Mouse (Mus musculus) kidney, embryonic 16.5 days (tissue): Measurements from ENCODE around the gene 9130213A22Rik. TPM values are rescaled to one million over a fixed set of nuclear protein-coding genes. Genes with fewer than 3 reads are reported as not detected.

ENCODE experiments used
- ATAC-seq: fragments of 200-750 bp; cut with Nextera tagmentation; 2 replicates; pipeline ENCODE4 v1.8.0; 2017; ENCODE audit warnings: moderate TSS enrichment; ENCODE audit not compliant: low FRiP score, low TSS enrichment
- H3K27ac ChIP-seq: fragments of 300-500 bp; sonication (generic); 2 replicates; pipeline ENCODE4 v1.5.1; 2014; ENCODE audit warnings: low read length
- H3K27me3 ChIP-seq: fragments of 300-500 bp; sonication (generic); 2 replicates; pipeline ENCODE4 v1.6.1; 2014; ENCODE audit warnings: low read length, control low read depth, mixed read lengths; ENCODE audit not compliant: insufficient read depth
- H3K36me3 ChIP-seq: fragments of 300-500 bp; sonication (generic); 2 replicates; pipeline ENCODE4 v1.6.1; 2014; ENCODE audit warnings: low read length, control low read depth, mixed read lengths; ENCODE audit not compliant: insufficient read depth
- H3K4me1 ChIP-seq: fragments of 300-500 bp; sonication (generic); 2 replicates; pipeline ENCODE4 v1.6.1; 2014; ENCODE audit warnings: low read length, control low read depth, mixed read lengths; ENCODE audit not compliant: insufficient read depth
- H3K4me2 ChIP-seq: fragments of 300-500 bp; sonication (generic); replicated peaks from 2 replicates; pipeline ENCODE4 v1.6.1; 2014; ENCODE audit warnings: low read depth, low read length
- H3K4me3 ChIP-seq: fragments of 300-500 bp; sonication (generic); 2 replicates; pipeline ENCODE4 v1.5.1; 2014; ENCODE audit warnings: mild to moderate bottlenecking, low read length
- H3K9ac ChIP-seq: fragments of 300-500 bp; sonication (generic); replicated peaks from 2 replicates; pipeline ENCODE4 v1.6.1; 2014; ENCODE audit warnings: low read length
- H3K9me3 ChIP-seq: fragments of 300-500 bp; sonication (generic); 2 replicates; pipeline ENCODE4 v1.6.1; 2016; ENCODE audit warnings: low read length, control low read depth
- whole genome bisulfite sequencing: fragments of 180-500 bp; shearing (Covaris S2); extraction: QIAGEN DNeasy Blood & Tissue Kit; methylation state at CpG from one replicate; pipeline ENCODE4 v1.1.7; 2014; 5-methylcytosine and 5-hydroxymethylcytosine counted together
- polyA plus RNA-seq: library from polyadenylated mRNA; unstranded; fragments of >200 nt; fragmentation: Nextera tagmentation; extraction: Ambion mirVana; gene quantifications from 2 replicates; pipeline ENCODE4 v1.2.1, GENCODE M21; 2015

The 9130213A22Rik gene
- polyA plus RNA-seq, 1 experiment from 2014 or later: 0.42 TPM

GRCm38 (mm10) chr11:69125041-69125851, 2.9 kb upstream of the 9130213A22Rik start:
- WGBS: under 1% methylated on average over 24 of the region's 24 CpGs
- peak overlapping the region; percentile 67; the same call in 1 of the 2 replicates for H3K27ac ChIP-seq
- no peaks in the 10 kb centered on the region for H3K27me3 ChIP-seq
- H3K4me1 ChIP-seq: peaks cover 13% of the 10 kb centered on the region
- peak overlapping the region; percentile 77 for H3K4me2 ChIP-seq
- H3K9ac ChIP-seq: peak overlapping the region; percentile 63
- ATAC-seq: peak; percentile 44
- H3K9me3 ChIP-seq: no peaks in the 10 kb centered on the region
- peak overlapping the region; percentile 61 for H3K4me3 ChIP-seq
- no peaks in the 10 kb centered on the region for H3K36me3 ChIP-seq

- 0% methylated on average over 3 of the region's 3 CpGs for WGBS
- H3K27ac ChIP-seq: no peak overlapping the region
Observed at GRCm38 (mm10) chr11:69124498-69124847, 2.1 kb upstream of the 9130213A22Rik start.

GRCm38 (mm10) chr11:69123693-69124497, 1.5 kb upstream of the 9130213A22Rik start:
- H3K9me3 ChIP-seq: no peaks in the 10 kb centered on the region
- peak overlapping the region; percentile 88 for H3K4me2 ChIP-seq
- no peaks in the 10 kb centered on the region for H3K36me3 ChIP-seq
- peak overlapping the region; percentile 58 for H3K4me3 ChIP-seq
- WGBS: under 1% methylated on average over 31 of the region's 31 CpGs
- ATAC-seq: peak; percentile 65
- peaks cover 27% of the 10 kb centered on the region for H3K4me1 ChIP-seq
- H3K27me3 ChIP-seq: no peaks in the 10 kb centered on the region
- peak overlapping the region; percentile 67 for H3K27ac ChIP-seq
- H3K9ac ChIP-seq: peak overlapping the region; percentile 66

More at GRCm38 (mm10) chr11:69124498-69124847, 2.1 kb upstream of the 9130213A22Rik start:
- Histone ChIP-seq H3K9me3 (no peaks in the 10 kb centered on the region), H3K9ac (no peak overlapping the region), H3K4me2 (peak overlapping the region; percentile 88), H3K4me1 (peaks cover 21% of the 10 kb centered on the region), H3K27me3 (no peaks in the 10 kb centered on the region), H3K4me3 (peak overlapping the region; percentile 58; the same call in 1 of the 2 replicates), H3K36me3 (no peaks in the 10 kb centered on the region)
- ATAC-seq: peak; percentile 37; the same call in 1 of the 2 replicates

GRCm38 (mm10) chr11:69123056-69123692, 785 bp upstream of the 9130213A22Rik start:
- peak overlapping the region; percentile 58 for H3K4me3 ChIP-seq
- ATAC-seq: peak; percentile 7; the same call in 1 of the 2 replicates
- peak overlapping the region; percentile 71 for H3K9ac ChIP-seq
- peak overlapping the region; percentile 86 for H3K27ac ChIP-seq
- H3K36me3 ChIP-seq: no peaks in the 10 kb centered on the region
- peak overlapping the region; percentile 88 for H3K4me2 ChIP-seq
- no peaks in the 10 kb centered on the region for H3K9me3 ChIP-seq
- H3K4me1 ChIP-seq: peaks cover 28% of the 10 kb centered on the region
- H3K27me3 ChIP-seq: no peaks in the 10 kb centered on the region
- under 1% methylated on average over 29 of the region's 29 CpGs for WGBS

GRCm38 (mm10) chr11:69121741-69122335, 551 bp downstream of the 9130213A22Rik start:
- peaks cover 34% of the 10 kb centered on the region for H3K4me1 ChIP-seq
- no peaks in the 10 kb centered on the region for H3K27me3 ChIP-seq
- peak overlapping the region; percentile 86 for H3K27ac ChIP-seq
- peak overlapping the region; percentile 71 for H3K9ac ChIP-seq
- peak overlapping the region; percentile 88 for H3K4me2 ChIP-seq
- no peak for ATAC-seq
- H3K4me3 ChIP-seq: peak overlapping the region; percentile 58
- H3K9me3 ChIP-seq: no peaks in the 10 kb centered on the region
- H3K36me3 ChIP-seq: no peaks in the 10 kb centered on the region
- under 1% methylated on average over 27 of the region's 32 CpGs for WGBS

GRCm38 (mm10) chr11:69121001-69121740, 1.2 kb downstream of the 9130213A22Rik start:
- Histone ChIP-seq H3K27ac (no peak overlapping the region), H3K36me3 (no peaks in the 10 kb centered on the region), H3K4me1 (peaks cover 31% of the 10 kb centered on the region), H3K27me3 (no peaks in the 10 kb centered on the region), H3K4me2 (peak overlapping the region; percentile 88), H3K9ac (peak overlapping the region; percentile 71), H3K4me3 (peak overlapping the region; percentile 58), H3K9me3 (no peaks in the 10 kb centered on the region)
- under 1% methylated on average over 33 of the region's 33 CpGs for WGBS
- ATAC-seq: no peak

GRCm38 (mm10) chr11:69120221-69121000, 2.0 kb downstream of the 9130213A22Rik start, which contains the start of gene Hes7:
Hes7 (plus strand) TSS chr11:69120404.
- Histone ChIP-seq H3K4me3 (peak within 1 kb of the TSS; percentile 58), H3K27me3 (no peaks in the 10 kb centered on the region), H3K9ac (peak within 1 kb of the TSS; percentile 71), H3K36me3 (no peaks in the 10 kb centered on the region), H3K4me1 (peaks cover 25% of the 10 kb centered on the region), H3K27ac (no peak within 1 kb of the TSS), H3K4me2 (peak within 1 kb of the TSS; percentile 88), H3K9me3 (no peaks in the 10 kb centered on the region)
- no peak for ATAC-seq
- 2% methylated on average over 27 of the region's 27 CpGs for WGBS

GRCm38 (mm10) chr11:69119446-69120155, 2.8 kb downstream of the 9130213A22Rik start:
- H3K9ac ChIP-seq: peak overlapping the region; percentile 52
- no peaks in the 10 kb centered on the region for H3K9me3 ChIP-seq
- H3K36me3 ChIP-seq: no peaks in the 10 kb centered on the region
- no peak for ATAC-seq
- peak overlapping the region; percentile 58 for H3K4me3 ChIP-seq
- 28% methylated on average over 14 of the region's 14 CpGs for whole genome bisulfite sequencing
- peaks cover 25% of the 10 kb centered on the region for H3K4me1 ChIP-seq
- H3K4me2 ChIP-seq: peak overlapping the region; percentile 88
- H3K27ac ChIP-seq: no peak overlapping the region
- no peaks in the 10 kb centered on the region for H3K27me3 ChIP-seq
